Mouse (Mus musculus) MEL (cell line): ENCODE results near the gene Rab5a.

Experiments
- CHD1 ChIP-seq: IDR thresholded peaks from 2 replicates; pipeline ENCODE4 v1.6.1; 2012; ENCODE audit warnings: low read depth, mild to moderate bottlenecking, inconsistent platforms, low read length, improper control_type of control experiment
- EP300 ChIP-seq, 2 experiments: IDR thresholded peaks; 2 replicates each; pipeline ENCODE4 v1.6.1; 2011; ENCODE audit warnings: improper control_type of control experiment in 2 of 2, low read length in 2 of 2, low read depth in 1 of 2, mild to moderate bottlenecking in 1 of 2
- HCFC1 ChIP-seq: IDR thresholded peaks from 2 replicates; pipeline ENCODE4 v1.6.1; 2012; ENCODE audit warnings: low read depth, mild to moderate bottlenecking, inconsistent platforms, low read length, improper control_type of control experiment, moderate library complexity
- MAFK ChIP-seq: IDR thresholded peaks from 2 replicates; pipeline ENCODE4 v1.6.1; 2011; ENCODE audit warnings: low read depth, mild to moderate bottlenecking, low read length, improper control_type of control experiment, borderline replicate concordance

GRCm38 (mm10) chr17:53543591-53544324 is 64.7 kb downstream of the Rab5a start:
- no peak for TF ChIP-seq EP300 (IDR thresholded peaks at IDR 0.05; ENCODE audit: low read depth in 1 of 2, low read length in 2 of 2)
- no peak for TF ChIP-seq HCFC1
- no peak for TF ChIP-seq CHD1
- TF ChIP-seq MAFK, result no peak
